In genomic region chr13:114878667-114879066, GRCm38 (mm10) we compare ENCODE assay signal across 23 mouse cellular contexts. TPM values are rescaled to one million over a fixed set of nuclear protein-coding genes. Genes with fewer than 3 reads are reported as not detected.
A peak's percentile ranks its signal among the peaks of the same experiment; 100 is the strongest.
DNase-seq lines count a peak whose midpoint lies in the region; ATAC-seq and TF ChIP-seq lines count a peak whose summit lies in the region.
"Had no signal": no experiment of that assay in that cellular context is flagged by ENCODE, and none has a peak within 500 bp of the region (broad histone marks: within the 10 kb centered on the region; RNA-seq: fewer than 3 reads in every experiment).

No protein-coding gene starts in this region.

- H3K27ac ChIP-seq in kidney, adult 2 months (ENCODE audit: insufficient read depth, low read depth, low read length): no peak overlapping the region
- H3K27ac ChIP-seq: embryonic facial prominence, embryonic 12.5 days; embryonic facial prominence, embryonic 15.5 days; forebrain, embryonic 15.5 days; gastrocnemius, adult 2 months; hindbrain, embryonic 12.5 days; hindbrain, embryonic 15.5 days had no signal

- DNase-seq in frontal cortex, postnatal 25 days (ENCODE audit: low spot score in 2 of 2): no peak
- DNase-seq in spleen, postnatal 10 days (ENCODE audit: low spot score in 2 of 2): no peak
- DNase-seq in kidney, adult 2 months: no peak
- DNase-seq: adrenal gland, adult 2 months; adrenal gland, postnatal 14 days; cerebellum, adult 11-12 months; cerebellum, adult 8-10 months; cerebellum, postnatal 10 days; gastrocnemius, adult 2 months; gastrocnemius, postnatal 14 days; heart, adult 11 months; kidney, adult 18-20 months had no signal

- H3K27me3 ChIP-seq in kidney, adult 2 months (replicated peaks; ENCODE audit: control insufficient read depth, insufficient read depth, low read length): no peaks in the 10 kb centered on the region
- H3K27me3 ChIP-seq: embryonic facial prominence, embryonic 12.5 days; embryonic facial prominence, embryonic 15.5 days; forebrain, embryonic 15.5 days; hindbrain, embryonic 12.5 days; hindbrain, embryonic 15.5 days; Patski had no signal

- no peaks in the 10 kb centered on the region for H3K4me1 ChIP-seq in kidney, adult 2 months (ENCODE audit: control insufficient read depth, insufficient read depth, low read length)
- H3K4me1 ChIP-seq: embryonic facial prominence, embryonic 12.5 days; embryonic facial prominence, embryonic 15.5 days; forebrain, embryonic 15.5 days; hindbrain, embryonic 12.5 days; hindbrain, embryonic 15.5 days had no signal

- ATAC-seq in frontal cortex, adult (ENCODE audit: low TSS enrichment): peak; percentile 67
- ATAC-seq in activated CD4-positive, CD25-positive, alpha-beta regulatory T cell, adult 4 months: peak; percentile 28
- ATAC-seq in inflammation-experienced regulatory T-cells, adult 6 months: peak; percentile 38
- ATAC-seq: forebrain, embryonic 15.5 days; intestine, embryonic 16.5 days; Patski had no signal

- no peaks in the 10 kb centered on the region for H3K36me3 ChIP-seq in kidney, adult 2 months (ENCODE audit: control insufficient read depth, insufficient read depth, low read length)
- H3K36me3 ChIP-seq: embryonic facial prominence, embryonic 12.5 days; embryonic facial prominence, embryonic 15.5 days; forebrain, embryonic 15.5 days; G1E; hindbrain, embryonic 12.5 days; hindbrain, embryonic 15.5 days had no signal

- 78% methylated on average over 11 of the region's 11 CpGs for WGBS in kidney, adult 2 months

- H3K4me3 ChIP-seq in kidney, adult 2 months (ENCODE audit: insufficient read depth, low read depth, low read length): no peak overlapping the region
- H3K4me3 ChIP-seq: embryonic facial prominence, embryonic 12.5 days; embryonic facial prominence, embryonic 15.5 days; forebrain, embryonic 15.5 days; gastrocnemius, adult 2 months; hindbrain, embryonic 12.5 days; hindbrain, embryonic 15.5 days had no signal

- TF ChIP-seq POLR2A in kidney, adult 2 months (IDR thresholded peaks at IDR 0.05; ENCODE audit: low read depth, low read length): no peak

- TF ChIP-seq CTCF in kidney, adult 2 months (conservative IDR thresholded peaks at IDR 0.05; ENCODE audit: insufficient read depth, insufficient read length, low read depth, low read length): no peak

RNA-seq across cellular contexts. Expression of gene Itga2, which starts 53.2 kb away (rescaled TPM):
- 1 to 10 TPM; 8.1 to 9.7 TPM for polyA plus RNA-seq in activated CD4-positive, CD25-positive, alpha-beta regulatory T cell, adult 4 months (2017; shearing (Covaris generic))
- polyA plus RNA-seq in inflammation-experienced regulatory T-cells, adult 6 months (2017; shearing (Covaris generic)): 1 to 10 TPM; 2.1 to 8.5 (median 3.8) TPM
- polyA plus RNA-seq in kidney, adult 2 months (2012; rRNA removed): 0.30 and 0.58 TPM in 2 replicates
- polyA plus RNA-seq: G1E had no signal
